8 mouse cellular contexts compared by ENCODE assay signal in genomic region chr19:41206041-41206810, GRCm38 (mm10). TPM values are rescaled to one million over a fixed set of nuclear protein-coding genes. Genes with fewer than 3 reads are reported as not detected.
DNase-seq lines count a peak whose midpoint lies in the region; ATAC-seq and TF ChIP-seq lines count a peak whose summit lies in the region.
"Had no signal": no experiment of that assay in that cellular context is flagged by ENCODE, and none has a peak within 500 bp of the region (broad histone marks: within the 10 kb centered on the region; RNA-seq: fewer than 3 reads in every experiment).

No protein-coding gene starts in this region.

- DNase-seq in CD4-positive helper T cell, adult 2 months (ENCODE audit: low read depth, low spot score), result peak; percentile 3
- DNase-seq in forebrain, postnatal 0 days, result peak; percentile 4
- DNase-seq in right cerebral cortex, postnatal 10 days (ENCODE audit: low spot score in 2 of 2), result no peak
- no peak for DNase-seq in ovary, postnatal 14 days (ENCODE audit: low spot score)
- DNase-seq in ovary, adult 18-20 months (ENCODE audit: low spot score), result no peak
- DNase-seq: cerebellum, adult 8-10 months had no signal

- H3K27ac ChIP-seq in ES-Bruce4 (ENCODE audit: insufficient read depth, low read length), result no peak overlapping the region
- H3K27ac ChIP-seq in forebrain, postnatal 0 days (ENCODE audit: low read depth, low read length), result no peak overlapping the region
- H3K27ac ChIP-seq in limb, embryonic 15.5 days, result no peak overlapping the region

- no peaks in the 10 kb centered on the region for H3K36me3 ChIP-seq in ES-Bruce4 (ENCODE audit: control insufficient read depth, insufficient read depth, low read length, poor library complexity, severe bottlenecking)
- H3K36me3 ChIP-seq in forebrain, postnatal 0 days (ENCODE audit: insufficient read depth), result 0 out of 2 replicates have a peak, but pooled peaks cover 3% of the 10 kb centered on the region
- 0 out of 2 replicates have a peak, but pooled peaks cover 7% of the 10 kb centered on the region for H3K36me3 ChIP-seq in limb, embryonic 15.5 days

- no peak for TF ChIP-seq CTCF in ES-Bruce4 (IDR thresholded peaks at IDR 0.05; ENCODE audit: low read depth, low read length)
- peak; percentile 28; the same call in 1 of the 2 replicates for TF ChIP-seq CTCF in forebrain, postnatal 0 days (IDR thresholded peaks at IDR 0.05; ENCODE audit: low read depth)

- H3K4me3 ChIP-seq in ES-Bruce4 (ENCODE audit: low read depth, low read length), result peak overlapping the region; percentile 36
- peak overlapping the region; percentile 36 for H3K4me3 ChIP-seq in forebrain, postnatal 0 days (ENCODE audit: low read depth, low read length)
- peak overlapping the region; percentile 42 for H3K4me3 ChIP-seq in limb, embryonic 15.5 days

- TF ChIP-seq POLR2A in ES-Bruce4 (IDR thresholded peaks at IDR 0.05; ENCODE audit: insufficient read depth, low read length), result no peak

- no peak for TF ChIP-seq EP300 in ES-Bruce4 (IDR thresholded peaks at IDR 0.05; ENCODE audit: insufficient read depth, low read depth, low read length)

- H3K9ac ChIP-seq in ES-Bruce4 (ENCODE audit: low read depth, poor library complexity, severe bottlenecking), result no peak overlapping the region
- peak overlapping the region; percentile 25 for H3K9ac ChIP-seq in forebrain, postnatal 0 days
- 0 out of 2 replicates have a peak overlapping the region, but pooled peaks have one; percentile 21 for H3K9ac ChIP-seq in limb, embryonic 15.5 days

- no peaks in the 10 kb centered on the region for H3K4me1 ChIP-seq in ES-Bruce4 (ENCODE audit: control insufficient read depth, insufficient read depth, low read length)
- H3K4me1 ChIP-seq in forebrain, postnatal 0 days (ENCODE audit: insufficient read depth), result peaks cover 6% of the 10 kb centered on the region; the same call in 1 of the 2 replicates
- H3K4me1 ChIP-seq in limb, embryonic 15.5 days, result peaks cover 18% of the 10 kb centered on the region

- WGBS in forebrain, postnatal 0 days, result under 1% methylated on average over 46 of the region's 46 CpGs
- under 1% methylated on average over 46 of the region's 46 CpGs for WGBS in limb, embryonic 15.5 days

- no peaks in the 10 kb centered on the region for H3K9me3 ChIP-seq in ES-Bruce4 (replicated peaks; ENCODE audit: control insufficient read depth, insufficient read depth, low read length, poor library complexity, severe bottlenecking)
- H3K9me3 ChIP-seq in forebrain, postnatal 0 days (ENCODE audit: low read length), result no peaks in the 10 kb centered on the region
- no peaks in the 10 kb centered on the region for H3K9me3 ChIP-seq in limb, embryonic 15.5 days

- peak overlapping the region; percentile 85 for H3K4me2 ChIP-seq in forebrain, postnatal 0 days (ENCODE audit: low read depth)
- H3K4me2 ChIP-seq in limb, embryonic 15.5 days, result peak overlapping the region; percentile 88

- H3K27me3 ChIP-seq in ES-Bruce4 (ENCODE audit: control insufficient read depth, insufficient read depth, low read length, poor library complexity, severe bottlenecking), result no peaks in the 10 kb centered on the region; the same call in 1 of the 2 replicates
- peaks cover 17% of the 10 kb centered on the region; the same call in 1 of the 2 replicates for H3K27me3 ChIP-seq in forebrain, postnatal 0 days (ENCODE audit: insufficient read depth, low read length)
- H3K27me3 ChIP-seq in limb, embryonic 15.5 days, result peaks cover 60% of the 10 kb centered on the region

- ATAC-seq in forebrain, postnatal 0 days, result peak; percentile 40; the same call in 1 of the 2 replicates
- peak; percentile 20; the same call in 1 of the 2 replicates for ATAC-seq in limb, embryonic 15.5 days (ENCODE audit: insufficient number of reproducible peaks, low FRiP score, low TSS enrichment, low read depth)

RNA-seq across cellular contexts. Expression of gene Tll2, which starts 0.4 kb away (rescaled TPM):
- polyA plus RNA-seq in ES-Bruce4 (2011; ENCODE audit: insufficient read depth, insufficient read length, low read depth, missing spikeins), result not detected in 2 replicates
- 0.62 and 1.00 TPM in 2 replicates for total RNA-seq in forebrain, postnatal 0 days (2014; rRNA removed)
- polyA plus RNA-seq in forebrain, postnatal 0 days (2015; fragmentation: Nextera tagmentation; extraction: Ambion mirVana), result 0.26 and 0.33 TPM in 2 replicates
- 0.46 and 0.52 TPM in 2 replicates for polyA plus RNA-seq in limb, embryonic 15.5 days (2015; fragmentation: Nextera tagmentation; extraction: Ambion mirVana)

RNA-seq across cellular contexts. Expression of gene Tm9sf3, which starts 57.6 kb away (rescaled TPM):
- 115 and 121 TPM in 2 replicates for polyA plus RNA-seq in ES-Bruce4 (2011; ENCODE audit: insufficient read depth, insufficient read length, low read depth, missing spikeins)
- 137 and 159 TPM in 2 replicates for total RNA-seq in forebrain, postnatal 0 days (2014; rRNA removed)
- polyA plus RNA-seq in forebrain, postnatal 0 days (2015; fragmentation: Nextera tagmentation; extraction: Ambion mirVana), result 50.7 and 66.3 TPM in 2 replicates
- polyA plus RNA-seq in limb, embryonic 15.5 days (2015; fragmentation: Nextera tagmentation; extraction: Ambion mirVana), result 129 and 147 TPM in 2 replicates

Comparison
In these comparisons a context has a peak if more than half of its experiments do, and no peak if none do; other contexts are left out.
1. DNase-seq: peak in CD4-positive helper T cell, adult 2 months (single experiment) and forebrain, postnatal 0 days (single experiment); none in right cerebral cortex, postnatal 10 days (0 of 2), ovary, postnatal 14 days (single experiment) and ovary, adult 18-20 months (single experiment).
2. Peak in every context shown above with its lines, with median percentiles within 50 percentile points of each other: H3K4me3 ChIP-seq.